Mouse (Mus musculus): Measurements from ENCODE around the gene Fos.
A peak's percentile ranks its signal among the peaks of the same experiment; 100 is the strongest.

Fos gene

GRCm38 (mm10) chr12:85473481-85474297 is at the start of gene Fos:
TSS of gene Fos (plus strand) at chr12:85473890.
- DNase-seq (ENCODE audit: low spot score), result peak; percentile 81

GRCm38 (mm10) chr12:85425721-85426120 is 48.0 kb upstream of the Fos start:
- DNase-seq (ENCODE audit: low spot score), result no peak

GRCm38 (mm10) chr12:85426126-85426525 is 47.6 kb upstream of the Fos start:
- DNase-seq (ENCODE audit: low spot score), result no peak

GRCm38 (mm10) chr12:85427802-85428201 is 45.9 kb upstream of the Fos start:
- DNase-seq (ENCODE audit: low spot score), result no peak

GRCm38 (mm10) chr12:85429999-85430398 is 43.7 kb upstream of the Fos start:
- no peak for DNase-seq (ENCODE audit: low spot score)

GRCm38 (mm10) chr12:85430434-85430833 is 43.3 kb upstream of the Fos start:
- DNase-seq (ENCODE audit: low spot score), result no peak

- no peak for DNase-seq (ENCODE audit: low spot score)
Measured at GRCm38 (mm10) chr12:85433850-85434249, 39.8 kb upstream of the Fos start.

- no peak for DNase-seq (ENCODE audit: low spot score)
Measured at GRCm38 (mm10) chr12:85434526-85434925, 39.2 kb upstream of the Fos start.

GRCm38 (mm10) chr12:85436021-85436621 is 37.6 kb upstream of the Fos start:
- no peak for DNase-seq (ENCODE audit: low spot score)

- no peak for DNase-seq (ENCODE audit: low spot score)
Measured at GRCm38 (mm10) chr12:85437172-85437876, 36.4 kb upstream of the Fos start.

- no peak for DNase-seq (ENCODE audit: low spot score)
Measured at GRCm38 (mm10) chr12:85443456-85443855, 30.2 kb upstream of the Fos start.

- no peak for DNase-seq (ENCODE audit: low spot score)
Measured at GRCm38 (mm10) chr12:85444646-85445045, 29.0 kb upstream of the Fos start.

GRCm38 (mm10) chr12:85447009-85447408 is 26.7 kb upstream of the Fos start:
- DNase-seq (ENCODE audit: low spot score), result no peak

GRCm38 (mm10) chr12:85447490-85447889 is 26.2 kb upstream of the Fos start:
- DNase-seq (ENCODE audit: low spot score), result no peak

GRCm38 (mm10) chr12:85449478-85449877 is 24.2 kb upstream of the Fos start:
- DNase-seq (ENCODE audit: low spot score), result no peak

- peak; percentile 54 for DNase-seq (ENCODE audit: low spot score)
Measured at GRCm38 (mm10) chr12:85451693-85452491, 21.8 kb upstream of the Fos start.

GRCm38 (mm10) chr12:85455065-85456058 is 18.3 kb upstream of the Fos start:
- DNase-seq (ENCODE audit: low spot score), result peak; percentile 98

- no peak for DNase-seq (ENCODE audit: low spot score)
Measured at GRCm38 (mm10) chr12:85456276-85456675, 17.4 kb upstream of the Fos start.

GRCm38 (mm10) chr12:85456966-85457505 is 16.7 kb upstream of the Fos start:
- no peak for DNase-seq (ENCODE audit: low spot score)

GRCm38 (mm10) chr12:85459820-85460219 is 13.9 kb upstream of the Fos start:
- DNase-seq (ENCODE audit: low spot score), result no peak
